Mouse (Mus musculus) embryonic stem cell, embryonic (primary cell): Measurements from ENCODE around the gene Vmn1r19.
"Not testable (repeated sequence)": the region's sequence is repeated elsewhere in the genome, so short reads cannot be mapped to it uniquely, and the experiment has no call there.

Experiments
- CTCF ChIA-PET, 4 experiments: fragments of 300-600 bp in 2 of 4; fragments of 350-600 bp in 2 of 4; sonication (Branson Sonifier 250); formaldehyde crosslinking; loops; one replicate each; lab custom pipeline; 2022; ENCODE audit warnings: inconsistent platforms in 2 of 4; lab: Charles Lee
- POLR2A ChIA-PET, 4 experiments: fragments of 300-600 bp in 2 of 4; fragments of 350-600 bp in 2 of 4; sonication (Branson Sonifier 250); formaldehyde crosslinking; loops; one replicate each; lab custom pipeline; 2022; ENCODE audit warnings: antibody characterized with exemption in 4 of 4, inconsistent platforms in 1 of 4; lab: Charles Lee

Gene Vmn1r19

DNA sequence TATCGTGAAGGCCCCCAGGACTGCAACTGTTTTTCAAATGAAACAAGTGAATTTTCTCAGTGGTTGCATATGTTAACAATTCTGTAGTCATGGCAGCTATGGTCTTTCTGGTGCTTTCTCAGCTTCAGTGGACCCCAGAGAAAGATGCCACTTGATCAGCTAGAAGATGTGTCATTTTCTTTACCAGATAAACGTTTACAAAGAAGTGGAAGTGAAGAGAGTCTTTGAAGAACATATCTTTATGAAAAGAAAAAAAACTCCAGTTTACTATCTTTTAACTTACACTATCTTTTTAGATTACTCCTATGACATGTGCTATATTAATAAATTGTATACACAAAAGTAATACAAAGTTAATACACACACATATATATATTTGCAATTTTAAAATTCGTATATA is at the start of gene Vmn1r19:
Gene Vmn1r19 (plus strand): TSS at position 301 of the 400 bp plus-strand sequence.
- POLR2A ChIA-PET, CTCF ChIA-PET: not testable (repeated sequence)

DNA sequence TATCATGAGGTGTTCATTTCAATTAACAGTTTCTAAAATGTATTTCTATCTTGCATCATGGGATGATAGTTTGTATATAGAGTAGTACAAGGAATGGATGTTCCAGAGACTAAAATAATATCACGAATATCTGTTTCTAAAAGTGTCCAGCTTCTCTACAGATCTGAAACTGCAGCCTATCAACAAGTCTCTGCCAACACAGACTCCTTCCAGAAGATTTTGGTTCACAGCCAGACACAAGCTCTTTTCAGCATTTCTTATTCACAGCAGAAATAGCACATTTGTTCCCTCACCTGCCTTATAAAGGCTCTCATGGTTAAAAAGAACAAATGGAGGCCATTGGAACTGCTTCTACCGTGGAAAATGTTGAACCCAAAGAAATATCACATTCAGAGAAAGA is 46.7 kb upstream of the Vmn1r19 start:
- ChIA-PET CTCF (no interaction called here), POLR2A (no interaction called here)

DNA sequence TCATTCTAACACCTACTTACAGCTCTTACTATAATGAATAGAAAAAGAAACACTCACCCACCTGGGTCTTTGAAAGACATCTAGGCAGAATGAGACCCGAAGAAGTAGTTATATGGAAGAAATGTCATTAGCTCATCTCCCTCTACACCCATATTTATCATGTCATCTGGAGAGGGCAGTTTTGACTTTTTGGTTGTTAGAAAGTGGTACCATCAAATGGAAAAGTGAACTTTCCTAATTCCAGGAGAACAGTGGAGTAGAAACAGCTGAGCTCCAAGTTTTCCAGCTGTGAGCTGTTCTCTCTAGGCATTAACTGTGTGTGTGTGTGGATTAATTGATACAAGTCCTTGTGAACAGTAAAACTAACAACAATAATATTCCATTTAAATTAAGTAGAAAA is 40.0 kb upstream of the Vmn1r19 start, which contains the start of gene Vmn1r17:
Gene Vmn1r17 (minus strand): TSS at position 101 of the 400 bp plus-strand sequence.
- CTCF ChIA-PET: no interaction called here
- POLR2A ChIA-PET: no interaction called here

DNA sequence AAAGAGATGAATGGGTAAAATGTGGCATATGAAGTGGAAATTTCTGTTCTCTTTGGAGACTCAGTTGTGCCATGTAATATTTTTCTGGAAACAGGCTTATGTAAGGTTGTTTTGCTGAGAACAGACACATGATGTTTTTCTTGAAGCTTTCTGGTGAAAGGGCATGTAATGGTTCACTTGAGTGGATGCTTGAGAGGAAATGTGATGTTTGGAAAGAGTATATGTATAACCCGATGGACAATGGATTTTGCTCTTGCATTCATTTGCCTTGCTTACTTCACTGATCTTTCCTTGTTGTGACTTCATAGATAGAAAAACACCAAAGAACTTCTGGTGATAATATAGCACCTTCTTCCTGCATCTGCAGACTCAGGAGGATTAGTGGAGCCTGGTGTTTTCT is 37.7 kb upstream of the Vmn1r19 start:
- POLR2A ChIA-PET, CTCF ChIA-PET: not testable (repeated sequence)

DNA sequence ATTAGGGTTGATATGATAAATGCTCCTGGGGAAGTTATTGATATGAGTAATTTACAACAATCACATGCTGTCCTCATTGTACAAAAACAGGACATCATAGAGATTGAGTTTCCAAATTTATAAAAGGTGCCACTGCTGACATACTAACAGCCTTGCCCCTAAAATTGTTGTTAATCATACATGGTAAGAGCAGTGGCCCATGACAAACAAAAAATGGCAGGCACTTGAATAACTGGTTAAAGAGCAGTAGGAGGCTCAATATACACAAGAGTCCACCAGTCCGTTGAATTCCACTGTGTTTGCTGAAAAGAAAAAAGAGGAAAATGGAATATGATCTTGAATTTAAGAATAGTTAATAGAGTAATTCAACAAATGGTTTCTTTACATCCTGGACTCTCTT is 36.1 kb upstream of the Vmn1r19 start:
- CTCF ChIA-PET: no interaction called here
- POLR2A ChIA-PET: no interaction called here

DNA sequence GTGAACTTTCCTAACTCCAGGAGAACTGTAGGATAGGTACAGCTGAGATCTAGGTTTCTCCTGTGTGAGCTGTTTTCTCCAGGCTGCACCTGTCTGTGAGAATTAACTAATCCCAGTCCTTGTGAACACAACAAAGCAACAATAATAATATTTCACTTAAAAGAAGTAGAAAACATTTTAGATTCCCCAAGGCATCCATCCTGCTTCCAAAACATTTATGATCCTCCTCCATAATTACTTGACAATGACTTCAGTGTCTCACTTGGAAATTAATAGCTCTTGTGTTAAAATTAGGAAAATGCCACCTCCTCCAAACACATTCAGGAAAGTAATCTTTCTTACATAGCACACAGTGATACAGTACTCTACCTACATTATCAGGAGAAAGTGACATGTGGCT is 7.9 kb upstream of the Vmn1r19 start, which contains the start of gene Vmn1r18:
Gene Vmn1r18 (minus strand): TSS at position 101 of the 400 bp plus-strand sequence.
- CTCF ChIA-PET: no interaction called here
- POLR2A ChIA-PET: no interaction called here

DNA sequence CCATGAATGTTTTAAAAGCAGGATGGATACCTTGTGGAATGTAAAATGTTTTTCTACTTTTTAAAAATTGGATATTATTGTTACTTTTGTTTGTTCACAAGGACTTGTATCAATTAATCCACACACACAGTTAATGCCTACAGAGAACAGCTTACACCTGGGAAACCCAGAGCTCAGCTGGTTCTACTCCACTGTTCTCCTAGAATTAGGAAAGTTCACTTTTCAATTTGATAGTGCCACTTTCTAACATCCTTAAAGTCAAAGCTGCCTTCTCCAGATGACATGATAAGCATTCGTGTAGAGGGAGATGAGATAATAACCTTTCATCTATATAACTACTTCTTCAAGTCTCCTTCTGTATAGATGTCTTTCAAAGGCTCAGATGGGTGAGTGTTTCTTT is 25.1 kb downstream of the Vmn1r19 start, which contains the start of gene Vmn1r20:
Gene Vmn1r20 (plus strand): TSS at position 301 of the 400 bp plus-strand sequence.
- ChIA-PET CTCF (no interaction called here), POLR2A (no interaction called here)

DNA sequence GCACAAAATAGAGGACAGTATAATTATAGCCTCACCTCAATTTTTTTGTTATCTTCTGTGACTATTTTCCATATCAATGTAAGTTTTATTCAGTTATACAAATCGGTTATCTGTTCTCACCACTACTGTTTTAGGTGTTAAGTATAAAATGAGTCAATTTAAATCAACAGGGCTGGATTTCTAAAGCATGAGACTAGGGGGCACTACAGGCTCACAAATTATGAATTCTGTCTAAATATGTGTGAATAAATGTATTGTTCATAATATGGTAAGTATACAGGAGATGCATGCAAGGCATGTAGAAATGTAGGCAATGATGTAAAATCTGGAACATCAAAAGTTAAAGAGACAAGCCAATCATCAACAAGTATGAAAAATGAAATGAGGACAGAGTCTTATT is 27.6 kb downstream of the Vmn1r19 start:
- POLR2A ChIA-PET: no interaction called here

More for the DNA sequence above, 27.6 kb downstream of the Vmn1r19 start:
- CTCF ChIA-PET: no interaction called here
